Mouse (Mus musculus): ENCODE measurements at regions not wholly inside any gene's neighbourhood (a gene's known extent, or its start where the extent isn't known, plus 50 kb on each side); places are given as distances from the start of the nearest gene placed in this dataset.
A peak's percentile ranks its signal among the peaks of the same experiment; 100 is the strongest.

- WGBS: 86% methylated on average over 3 of the region's 3 CpGs
- no peak overlapping the region for H3K27ac ChIP-seq
- no peak overlapping the region for H3K9ac ChIP-seq
- H3K4me3 ChIP-seq (replicated peaks): no peak overlapping the region
- no peak for ATAC-seq (replicated peaks; ENCODE audit: low FRiP score)
- H3K9me3 ChIP-seq (replicated peaks): no peaks in the 10 kb centered on the region
- no peak overlapping the region for H3K4me2 ChIP-seq
- no peaks in the 10 kb centered on the region for H3K4me1 ChIP-seq
- H3K27me3 ChIP-seq: no peaks in the 10 kb centered on the region
- H3K36me3 ChIP-seq: no peaks in the 10 kb centered on the region
Observed at GRCm38 (mm10) chr3:67661529-67661928, 79.0 kb downstream of the Mfsd1 start.

- no peak overlapping the region for H3K4me2 ChIP-seq
- no peak overlapping the region for H3K27ac ChIP-seq
- no peaks in the 10 kb centered on the region for H3K9me3 ChIP-seq (replicated peaks)
- H3K9ac ChIP-seq: no peak overlapping the region
- WGBS: 11% methylated on average over 6 of the region's 6 CpGs
- no peaks in the 10 kb centered on the region for H3K36me3 ChIP-seq
- H3K4me1 ChIP-seq: 0 out of 2 replicates have a peak, but pooled peaks cover 2% of the 10 kb centered on the region
- ATAC-seq (replicated peaks; ENCODE audit: low FRiP score): peak; percentile 87
- H3K27me3 ChIP-seq: peaks cover 14% of the 10 kb centered on the region
- no peak overlapping the region for H3K4me3 ChIP-seq (replicated peaks)
Observed at GRCm38 (mm10) chr3:67709322-67709721, 126.8 kb downstream of the Mfsd1 start.

- Histone ChIP-seq H3K4me1 (0 out of 2 replicates have a peak, but pooled peaks cover 2% of the 10 kb centered on the region), H3K9ac (no peak overlapping the region), H3K9me3 (replicated peaks) (no peaks in the 10 kb centered on the region), H3K4me3 (replicated peaks) (no peak overlapping the region), H3K4me2 (no peak overlapping the region), H3K27ac (no peak overlapping the region), H3K27me3 (peaks cover 14% of the 10 kb centered on the region), H3K36me3 (no peaks in the 10 kb centered on the region)
- WGBS: 73% methylated on average over 2 of the region's 2 CpGs
- ATAC-seq (replicated peaks; ENCODE audit: low FRiP score): no peak
Observed at GRCm38 (mm10) chr3:67711716-67712115, 129.2 kb downstream of the Mfsd1 start.

GRCm38 (mm10) chr3:67731921-67732320 is 149.4 kb downstream of the Mfsd1 start:
- Histone ChIP-seq H3K27ac (no peak overlapping the region), H3K36me3 (no peaks in the 10 kb centered on the region), H3K27me3 (no peaks in the 10 kb centered on the region), H3K4me3 (replicated peaks) (no peak overlapping the region), H3K9me3 (replicated peaks) (no peaks in the 10 kb centered on the region), H3K9ac (no peak overlapping the region), H3K4me2 (no peak overlapping the region), H3K4me1 (no peaks in the 10 kb centered on the region)
- 33% methylated on average over 3 of the region's 3 CpGs for WGBS
- no peak for ATAC-seq (replicated peaks; ENCODE audit: low FRiP score)

- WGBS: 59% methylated on average over 2 of the region's 2 CpGs
- no peak overlapping the region for H3K9ac ChIP-seq
- H3K36me3 ChIP-seq: no peaks in the 10 kb centered on the region
- H3K4me2 ChIP-seq: no peak overlapping the region
- no peak overlapping the region for H3K27ac ChIP-seq
- no peaks in the 10 kb centered on the region for H3K4me1 ChIP-seq
- ATAC-seq (replicated peaks; ENCODE audit: low FRiP score): no peak
- H3K4me3 ChIP-seq (replicated peaks): no peak overlapping the region
- H3K27me3 ChIP-seq: no peaks in the 10 kb centered on the region
- H3K9me3 ChIP-seq (replicated peaks): no peaks in the 10 kb centered on the region
Observed at GRCm38 (mm10) chr3:67732858-67733257, 150.3 kb downstream of the Mfsd1 start.

GRCm38 (mm10) chr3:67754256-67754655 is 137.8 kb upstream of the Iqcj start:
- ATAC-seq (replicated peaks; ENCODE audit: low FRiP score): no peak
- Histone ChIP-seq H3K4me3 (replicated peaks) (no peak overlapping the region), H3K9ac (no peak overlapping the region), H3K36me3 (no peaks in the 10 kb centered on the region), H3K4me2 (no peak overlapping the region), H3K27me3 (no peaks in the 10 kb centered on the region), H3K4me1 (no peaks in the 10 kb centered on the region), H3K27ac (no peak overlapping the region), H3K9me3 (replicated peaks) (no peaks in the 10 kb centered on the region)
- WGBS: 87% methylated on average over 2 of the region's 2 CpGs

GRCm38 (mm10) chr3:67768603-67769002 is 123.4 kb upstream of the Iqcj start:
- Histone ChIP-seq H3K9ac (no peak overlapping the region), H3K9me3 (replicated peaks) (no peaks in the 10 kb centered on the region), H3K27me3 (no peaks in the 10 kb centered on the region), H3K4me2 (no peak overlapping the region), H3K36me3 (no peaks in the 10 kb centered on the region), H3K4me1 (no peaks in the 10 kb centered on the region), H3K4me3 (replicated peaks) (no peak overlapping the region), H3K27ac (no peak overlapping the region)
- 70% methylated on average over 2 of the region's 2 CpGs for WGBS
- no peak for ATAC-seq (replicated peaks; ENCODE audit: low FRiP score)

- no peak overlapping the region for H3K9ac ChIP-seq
- no peaks in the 10 kb centered on the region for H3K27me3 ChIP-seq
- no peaks in the 10 kb centered on the region for H3K36me3 ChIP-seq
- no peaks in the 10 kb centered on the region for H3K4me1 ChIP-seq
- WGBS: 71% methylated on average over 2 of the region's 2 CpGs
- no peak for ATAC-seq (replicated peaks; ENCODE audit: low FRiP score)
- no peak overlapping the region for H3K4me3 ChIP-seq (replicated peaks)
- no peak overlapping the region for H3K4me2 ChIP-seq
- no peak overlapping the region for H3K27ac ChIP-seq
- H3K9me3 ChIP-seq (replicated peaks): no peaks in the 10 kb centered on the region
Observed at GRCm38 (mm10) chr3:67773403-67773802, 118.6 kb upstream of the Iqcj start.

- H3K4me2 ChIP-seq: no peak overlapping the region
- no peaks in the 10 kb centered on the region for H3K9me3 ChIP-seq (replicated peaks)
- ATAC-seq (replicated peaks; ENCODE audit: low FRiP score): no peak
- H3K4me1 ChIP-seq: no peaks in the 10 kb centered on the region
- 84% methylated on average over 4 of the region's 4 CpGs for WGBS
- H3K4me3 ChIP-seq (replicated peaks): no peak overlapping the region
- no peaks in the 10 kb centered on the region for H3K36me3 ChIP-seq
- no peak overlapping the region for H3K9ac ChIP-seq
- no peaks in the 10 kb centered on the region for H3K27me3 ChIP-seq
- no peak overlapping the region for H3K27ac ChIP-seq
Observed at GRCm38 (mm10) chr3:67782177-67782576, 109.8 kb upstream of the Iqcj start.

- no peaks in the 10 kb centered on the region for H3K9me3 ChIP-seq (replicated peaks)
- no peak overlapping the region for H3K9ac ChIP-seq
- no peak overlapping the region for H3K27ac ChIP-seq
- H3K36me3 ChIP-seq: no peaks in the 10 kb centered on the region
- no peak overlapping the region for H3K4me3 ChIP-seq (replicated peaks)
- ATAC-seq (replicated peaks; ENCODE audit: low FRiP score): no peak
- H3K27me3 ChIP-seq: no peaks in the 10 kb centered on the region
- H3K4me1 ChIP-seq: no peaks in the 10 kb centered on the region
- WGBS: 68% methylated on average over 9 of the region's 9 CpGs
- no peak overlapping the region for H3K4me2 ChIP-seq
Observed at GRCm38 (mm10) chr3:67806847-67807601, 85.0 kb upstream of the Iqcj start.

- no peak for ATAC-seq (replicated peaks; ENCODE audit: low FRiP score)
- H3K9ac ChIP-seq: no peak overlapping the region
Observed at GRCm38 (mm10) chr3:67828156-67828555, 63.9 kb upstream of the Iqcj start.

GRCm38 (mm10) chr3:67833041-67833663 is 58.9 kb upstream of the Iqcj start:
- no peak overlapping the region for H3K4me2 ChIP-seq
- H3K9me3 ChIP-seq (replicated peaks): no peaks in the 10 kb centered on the region
- no peak overlapping the region for H3K27ac ChIP-seq
- no peak for ATAC-seq (replicated peaks; ENCODE audit: low FRiP score)
- WGBS: 43% methylated on average over 4 of the region's 4 CpGs
- H3K27me3 ChIP-seq: 0 out of 2 replicates have a peak, but pooled peaks cover 3% of the 10 kb centered on the region
- no peak overlapping the region for H3K9ac ChIP-seq
- no peaks in the 10 kb centered on the region for H3K36me3 ChIP-seq
- no peak overlapping the region for H3K4me3 ChIP-seq (replicated peaks)
- H3K4me1 ChIP-seq: no peaks in the 10 kb centered on the region

More at GRCm38 (mm10) chr3:67828156-67828555, 63.9 kb upstream of the Iqcj start:
- H3K36me3 ChIP-seq: no peaks in the 10 kb centered on the region
- H3K9me3 ChIP-seq (replicated peaks): no peaks in the 10 kb centered on the region
- no peaks in the 10 kb centered on the region for H3K27me3 ChIP-seq
- H3K4me2 ChIP-seq: no peak overlapping the region
- 78% methylated on average over 2 of the region's 2 CpGs for WGBS
- no peaks in the 10 kb centered on the region for H3K4me1 ChIP-seq
- H3K27ac ChIP-seq: no peak overlapping the region
- H3K4me3 ChIP-seq (replicated peaks): no peak overlapping the region
